Mouse (Mus musculus) left cerebral cortex, postnatal 4 days (tissue): ENCODE results near the gene Mael. TPM values are rescaled to one million over a fixed set of nuclear protein-coding genes. Genes with fewer than 3 reads are reported as not detected.

Experiments
- DNase-seq: peaks from one replicate; pipeline ENCODE4 v3.0.0-alpha.2; 2022
- intact Hi-C: fragments of 180-260 bp; cut with DNase I; formaldehyde crosslinking; loops from one replicate; pipeline ENCODE4 v1.15.1; 2025
- total RNA-seq, 2 experiments: library from RNA; stranded (reverse); gene quantifications; 2 replicates each; pipeline ENCODE4 v1.2.3; 2021

The Mael gene
- total RNA-seq, 2 experiments from 2014 or later: 0.24 TPM; not detected in 1

GRCm38 (mm10) chr1:166214181-166214580 lies 24.4 kb downstream of the Mael start:
- intact Hi-C loops: no loop called here
- DNase-seq: no peak

- DNase-seq: no peak
- intact Hi-C loops: no loop called here
These were observed 29.2 kb downstream of the Mael start for GRCm38 (mm10) chr1:166209371-166209770.

GRCm38 (mm10) chr1:166205159-166205558 lies 33.4 kb downstream of the Mael start:
- intact Hi-C loops: no loop called here
- DNase-seq: no peak

GRCm38 (mm10) chr1:166204171-166204570 lies 34.4 kb downstream of the Mael start:
- no peak for DNase-seq
- intact Hi-C loops: no loop called here

- intact Hi-C loops: loop anchor here (10.0 kb wide), 1 partner anchor 55 kb away; no protein-coding TSS in a partner anchor
- no peak for DNase-seq
These were observed 48.7 kb downstream of the Mael start for GRCm38 (mm10) chr1:166189821-166190220.

GRCm38 (mm10) chr1:166185357-166185756 lies 53.2 kb downstream of the Mael start:
- DNase-seq: no peak
- intact Hi-C loops: loop anchor here (10.0 kb wide), 1 partner anchor 59 kb away; no protein-coding TSS in a partner anchor

- intact Hi-C loops: loop anchor here (10.0 kb wide), 1 partner anchor 60 kb away; no protein-coding TSS in a partner anchor
- DNase-seq: no peak
These were observed 53.9 kb downstream of the Mael start for GRCm38 (mm10) chr1:166184391-166185229.

GRCm38 (mm10) chr1:166182952-166183627 lies 55.5 kb downstream of the Mael start:
- DNase-seq: no peak
- intact Hi-C loops: loop anchor here (10.0 kb wide), 1 partner anchor 62 kb away; no protein-coding TSS in a partner anchor

- intact Hi-C loops: loop anchor here (10.0 kb wide), 1 partner anchor 63 kb away; no protein-coding TSS in a partner anchor
- no peak for DNase-seq
These were observed 57.0 kb downstream of the Mael start for GRCm38 (mm10) chr1:166181510-166181909.

GRCm38 (mm10) chr1:166173621-166174020 lies 64.9 kb downstream of the Mael start:
- DNase-seq: no peak
- intact Hi-C loops: no loop called here

- DNase-seq: no peak
- intact Hi-C loops: no loop called here
These were observed 65.6 kb downstream of the Mael start for GRCm38 (mm10) chr1:166172992-166173391.

GRCm38 (mm10) chr1:166170852-166171251 lies 67.7 kb downstream of the Mael start:
- intact Hi-C loops: no loop called here
- no peak for DNase-seq

- no peak for DNase-seq
- intact Hi-C loops: no loop called here
These were observed 68.8 kb downstream of the Mael start for GRCm38 (mm10) chr1:166169713-166170112.

GRCm38 (mm10) chr1:166168017-166168416 lies 70.5 kb downstream of the Mael start:
- DNase-seq: no peak
- intact Hi-C loops: no loop called here

GRCm38 (mm10) chr1:166167405-166167804 lies 71.1 kb downstream of the Mael start:
- DNase-seq: no peak
- intact Hi-C loops: no loop called here

GRCm38 (mm10) chr1:166165159-166165558 lies 73.4 kb downstream of the Mael start:
- intact Hi-C loops: no loop called here
- no peak for DNase-seq

- intact Hi-C loops: loop anchor here (5.0 kb wide), 2 partner anchors 88 to 198 kb away; partner anchors contain the start of gene Ildr2
- DNase-seq: no peak
These were observed 74.0 kb downstream of the Mael start for GRCm38 (mm10) chr1:166164580-166164979.

- DNase-seq: peak; percentile 79
- intact Hi-C loops: loop anchor here (2.0 to 5.0 kb wide), 3 partner anchors 91 to 201 kb away; partner anchors contain the start of gene Ildr2
These were observed 77.7 kb downstream of the Mael start for GRCm38 (mm10) chr1:166160569-166161445.

GRCm38 (mm10) chr1:166160111-166160510 lies 78.4 kb downstream of the Mael start:
- intact Hi-C loops: loop anchor here (2.0 to 5.0 kb wide), 3 partner anchors 92 to 202 kb away; partner anchors contain the start of gene Ildr2
- no peak for DNase-seq

GRCm38 (mm10) chr1:166158664-166159063 lies 79.9 kb downstream of the Mael start:
- intact Hi-C loops: no loop called here
- no peak for DNase-seq
